Mouse (Mus musculus) c-Kit-negative CD71-positive TER-119-positive erythroid progenitor cells, embryonic 14.5 days (primary cell): Measurements from ENCODE around the gene Cdh18.
"Not testable (repeated sequence)": the region's sequence is repeated elsewhere in the genome, so short reads cannot be mapped to it uniquely, and the experiment has no call there.

Experiments used
- DNase-seq: peaks from one replicate; pipeline ENCODE4 v3.0.0-alpha.2; 2013; ENCODE audit warnings: low read depth, low spot score

Cdh18 gene

GRCm38 (mm10) chr15:23174623-23175022, 625.8 kb downstream of the Cdh18 start:
- no peak for DNase-seq

- DNase-seq = no peak
Observed at GRCm38 (mm10) chr15:23212068-23212467, 663.2 kb downstream of the Cdh18 start.

- DNase-seq = no peak
Observed at GRCm38 (mm10) chr15:23230616-23231015, 681.8 kb downstream of the Cdh18 start.

GRCm38 (mm10) chr15:23257751-23258440, 709.1 kb downstream of the Cdh18 start:
- no peak for DNase-seq

- no peak for DNase-seq
Observed at GRCm38 (mm10) chr15:23278421-23278820, 729.6 kb downstream of the Cdh18 start.

GRCm38 (mm10) chr15:23305018-23305417, 756.2 kb downstream of the Cdh18 start:
- no peak for DNase-seq

- DNase-seq = no peak
Observed at GRCm38 (mm10) chr15:23316766-23317165, 767.9 kb downstream of the Cdh18 start.

GRCm38 (mm10) chr15:23317409-23317808, 768.6 kb downstream of the Cdh18 start:
- DNase-seq = no peak

- not testable (repeated sequence) for DNase-seq
Observed at GRCm38 (mm10) chr15:23340338-23340737, 791.5 kb downstream of the Cdh18 start.

- no peak for DNase-seq
Observed at GRCm38 (mm10) chr15:23351078-23351477, 802.3 kb downstream of the Cdh18 start.

GRCm38 (mm10) chr15:23366325-23366724, 817.5 kb downstream of the Cdh18 start:
- no peak for DNase-seq

- DNase-seq = no peak
Observed at GRCm38 (mm10) chr15:23367712-23368111, 818.9 kb downstream of the Cdh18 start.

GRCm38 (mm10) chr15:23378016-23378750, 829.4 kb downstream of the Cdh18 start:
- no peak for DNase-seq

- no peak for DNase-seq
Observed at GRCm38 (mm10) chr15:23385816-23386215, 837.0 kb downstream of the Cdh18 start.

GRCm38 (mm10) chr15:23396646-23397045, 847.8 kb downstream of the Cdh18 start:
- DNase-seq = no peak

- no peak for DNase-seq
Observed at GRCm38 (mm10) chr15:23403792-23404191, 855.0 kb downstream of the Cdh18 start.

- DNase-seq = no peak
Observed at GRCm38 (mm10) chr15:23408256-23408655, 859.4 kb downstream of the Cdh18 start.

- DNase-seq = no peak
Observed at GRCm38 (mm10) chr15:23416450-23417080, 867.7 kb downstream of the Cdh18 start.

GRCm38 (mm10) chr15:23418158-23418557, 869.3 kb downstream of the Cdh18 start:
- no peak for DNase-seq

- no peak for DNase-seq
Observed at GRCm38 (mm10) chr15:23420010-23420409, 871.2 kb downstream of the Cdh18 start.

- no peak for DNase-seq
Observed at GRCm38 (mm10) chr15:23430021-23430420, 881.2 kb downstream of the Cdh18 start.

GRCm38 (mm10) chr15:23448542-23448941, 899.7 kb downstream of the Cdh18 start:
- DNase-seq = no peak
